ENCODE assay signal across 13 mouse cellular contexts in genomic region chr4:95075591-95076002, GRCm38 (mm10). TPM values are rescaled to one million over a fixed set of nuclear protein-coding genes. Genes with fewer than 3 reads are reported as not detected.
DNase-seq lines count a peak whose midpoint lies in the region; ATAC-seq lines count a peak whose summit lies in the region.
"Had no signal": no experiment of that assay in that cellular context is flagged by ENCODE, and none has a peak within 500 bp of the region (broad histone marks: within the 10 kb centered on the region; RNA-seq: fewer than 3 reads in every experiment).

No protein-coding gene starts in this region.

- H3K9me3 ChIP-seq in limb, embryonic 10.5 days (replicated peaks) = no peaks in the 10 kb centered on the region
- no peaks in the 10 kb centered on the region for H3K9me3 ChIP-seq in forebrain, embryonic 13.5 days (replicated peaks)
- H3K9me3 ChIP-seq: heart, embryonic 15.5 days had no signal

- intact Hi-C loops in gastrocnemius, postnatal 14 days (cut with DNase I; ENCODE audit: low total_unique reads) = no loop called here

- ATAC-seq in forebrain, embryonic 13.5 days = no peak
- no peak for ATAC-seq in inflammation-experienced regulatory T-cells, adult 6 months
- ATAC-seq: CD4-positive, CD25-positive, alpha-beta regulatory T cell, adult 4 months had no signal

- peak overlapping the region; percentile 56 for H3K27ac ChIP-seq in limb, embryonic 10.5 days
- no peak overlapping the region for H3K27ac ChIP-seq in forebrain, embryonic 13.5 days
- H3K27ac ChIP-seq: heart, embryonic 15.5 days had no signal

- WGBS in limb, embryonic 10.5 days = 91% methylated on average over 17 of the region's 17 CpGs
- 94% methylated on average over 17 of the region's 17 CpGs for whole genome bisulfite sequencing in forebrain, embryonic 13.5 days

- H3K4me2 ChIP-seq in forebrain, embryonic 13.5 days = no peak overlapping the region
- H3K4me2 ChIP-seq: heart, embryonic 15.5 days had no signal

- peaks cover 55% of the 10 kb centered on the region for H3K4me1 ChIP-seq in limb, embryonic 10.5 days
- H3K4me1 ChIP-seq in forebrain, embryonic 13.5 days = peaks cover 20% of the 10 kb centered on the region
- H3K4me1 ChIP-seq: heart, embryonic 15.5 days had no signal

- H3K36me3 ChIP-seq in limb, embryonic 10.5 days = no peaks in the 10 kb centered on the region
- no peaks in the 10 kb centered on the region for H3K36me3 ChIP-seq in forebrain, embryonic 13.5 days (ENCODE audit: poor library complexity, severe bottlenecking)
- H3K36me3 ChIP-seq: heart, embryonic 15.5 days had no signal

- DNase-seq in testis, postnatal 14 days (ENCODE audit: low spot score) = peak; percentile 10
- no peak for DNase-seq in testis, postnatal 10 days (ENCODE audit: low spot score)
- no peak for DNase-seq in limb, embryonic 10.5 days (ENCODE audit: low spot score)
- peak; percentile 70 for DNase-seq in lung, postnatal 36 days
- no peak for DNase-seq in adipocyte (ENCODE audit: low spot score)
- DNase-seq in gastrocnemius, postnatal 14 days = no peak
- DNase-seq: cerebellum, postnatal 14 days; midbrain, embryonic 14.5 days; thymus, adult 2 months had no signal

- H3K9ac ChIP-seq in forebrain, embryonic 13.5 days = no peak overlapping the region
- H3K9ac ChIP-seq: heart, embryonic 15.5 days had no signal

- no peak overlapping the region for H3K4me3 ChIP-seq in limb, embryonic 10.5 days
- no peak overlapping the region for H3K4me3 ChIP-seq in forebrain, embryonic 13.5 days
- H3K4me3 ChIP-seq: heart, embryonic 15.5 days had no signal

- H3K27me3 ChIP-seq in limb, embryonic 10.5 days (ENCODE audit: low read depth, poor library complexity, severe bottlenecking) = 0 out of 2 replicates have a peak, but pooled peaks cover 3% of the 10 kb centered on the region
- no peaks in the 10 kb centered on the region; the same call in 1 of the 2 replicates for H3K27me3 ChIP-seq in forebrain, embryonic 13.5 days
- H3K27me3 ChIP-seq: heart, embryonic 15.5 days had no signal

RNA-seq across cellular contexts. Expression of gene Jun, which starts 23.6 kb away (rescaled TPM):
- polyA plus RNA-seq in limb, embryonic 10.5 days (2016; fragmentation: Nextera tagmentation; extraction: Ambion mirVana) = 24.6 and 45.4 TPM in 2 replicates
- polyA plus RNA-seq in forebrain, embryonic 13.5 days (2015; fragmentation: Nextera tagmentation; extraction: Ambion mirVana) = 87.2 and 97.6 TPM in 2 replicates
- 10 to 100 TPM in 2 of 3 experiments, 1 to 10 TPM in 1; 7.3 to 33.5 (median 20.9) TPM for polyA plus RNA-seq in inflammation-experienced regulatory T-cells, adult 6 months (2017; shearing (Covaris generic))
- 10 to 100 TPM; 37.6 to 54.8 TPM for total RNA-seq in gastrocnemius, postnatal 14 days (2021)

Comparison
In these comparisons a context has a peak if more than half of its experiments do, and no peak if none do; other contexts are left out.
1. DNase-seq: peak in testis, postnatal 14 days (single experiment) and lung, postnatal 36 days (single experiment); none in testis, postnatal 10 days (single experiment), limb, embryonic 10.5 days (single experiment), adipocyte (single experiment) and gastrocnemius, postnatal 14 days (single experiment).